Mouse (Mus musculus) forebrain, embryonic 14.5 days (tissue): ENCODE measurements around the gene Acadl. TPM values are rescaled to one million over a fixed set of nuclear protein-coding genes. Genes with fewer than 3 reads are reported as not detected.

Experiments used
- ATAC-seq: fragments of 200-750 bp; cut with Nextera tagmentation; 2 replicates; pipeline ENCODE4 v1.8.0; 2017; ENCODE audit warnings: mild to moderate bottlenecking, moderate library complexity
- DNase-seq: peaks from one replicate; pipeline ENCODE4 v3.0.0-alpha.2; 2015; ENCODE audit warnings: low spot score
- H3K27ac ChIP-seq: fragments of 300-500 bp; sonication (generic); 2 replicates; pipeline ENCODE4 v1.5.1; 2014; ENCODE audit warnings: low read depth, mild to moderate bottlenecking, control low read depth, low read length, moderate library complexity
- H3K27me3 ChIP-seq: fragments of 300-500 bp; sonication (generic); replicated peaks from 2 replicates; pipeline ENCODE4 v1.6.1; 2014; ENCODE audit warnings: low read length, control low read depth, mixed read lengths; ENCODE audit not compliant: control insufficient read depth, insufficient read depth
- H3K36me3 ChIP-seq: fragments of 300-500 bp; sonication (generic); 2 replicates; pipeline ENCODE4 v1.6.1; 2014; ENCODE audit warnings: low read length, control low read depth; ENCODE audit not compliant: control insufficient read depth, insufficient read depth
- H3K4me1 ChIP-seq: fragments of 300-500 bp; sonication (generic); 2 replicates; pipeline ENCODE4 v1.6.1; 2014; ENCODE audit warnings: antibody characterized with exemption, low read length, control low read depth; ENCODE audit not compliant: control insufficient read depth, insufficient read depth
- H3K4me2 ChIP-seq: fragments of 300-500 bp; sonication (generic); 2 replicates; pipeline ENCODE4 v1.6.1; 2014; ENCODE audit warnings: mild to moderate bottlenecking, control low read depth, low read length
- H3K4me3 ChIP-seq: fragments of 300-500 bp; sonication (generic); 2 replicates; pipeline ENCODE4 v1.5.1; 2014; ENCODE audit warnings: low read depth, low read length, control low read depth
- H3K9ac ChIP-seq: fragments of 300-500 bp; sonication (generic); 2 replicates; pipeline ENCODE4 v1.6.1; 2014; ENCODE audit warnings: mild to moderate bottlenecking, low read length, control low read depth, moderate library complexity
- H3K9me3 ChIP-seq: fragments of 300-500 bp; sonication (generic); replicated peaks from 2 replicates; pipeline ENCODE4 v1.6.1; 2016; ENCODE audit warnings: low read length, control low read depth, mixed read lengths; ENCODE audit not compliant: control insufficient read depth
- WGBS: fragments of 180-500 bp; shearing (Covaris S2); extraction: QIAGEN DNeasy Blood & Tissue Kit; methylation state at CpG from one replicate; pipeline ENCODE4 v1.1.7; 2014; 5-methylcytosine and 5-hydroxymethylcytosine counted together
- polyA plus RNA-seq: library from polyadenylated mRNA; unstranded; fragments of >200 nt; fragmentation: Nextera tagmentation; extraction: Ambion mirVana; gene quantifications from 2 replicates; pipeline ENCODE4 v1.2.1, GENCODE M21; 2014

Acadl gene
- polyA plus RNA-seq, 1 experiment from 2014 or later, result 34.7 TPM

GRCm38 (mm10) chr1:66832636-66833165 lies 30.4 kb downstream of the Acadl start:
- DNase-seq (no peak), ATAC-seq (no peak)
- Histone ChIP-seq H3K4me3 (no peak overlapping the region), H3K27me3 (no peaks in the 10 kb centered on the region), H3K27ac (no peak overlapping the region), H3K4me2 (no peak overlapping the region), H3K9ac (no peak overlapping the region), H3K9me3 (no peaks in the 10 kb centered on the region), H3K36me3 (no peaks in the 10 kb centered on the region), H3K4me1 (no peaks in the 10 kb centered on the region)
- WGBS, result 82% methylated on average over 7 of the region's 7 CpGs

- no peak overlapping the region for H3K27ac ChIP-seq
- DNase-seq (no peak), ATAC-seq (no peak)
- H3K4me2 ChIP-seq, result no peak overlapping the region
- H3K4me3 ChIP-seq, result no peak overlapping the region
- H3K27me3 ChIP-seq, result no peaks in the 10 kb centered on the region
- H3K9ac ChIP-seq, result no peak overlapping the region
- no peaks in the 10 kb centered on the region for H3K4me1 ChIP-seq
- no peaks in the 10 kb centered on the region for H3K36me3 ChIP-seq
- H3K9me3 ChIP-seq, result no peaks in the 10 kb centered on the region
- WGBS, result 61% methylated on average over 9 of the region's 9 CpGs
These were observed 31.1 kb downstream of the Acadl start for GRCm38 (mm10) chr1:66831824-66832600.

- Histone ChIP-seq H3K9ac (no peak overlapping the region), H3K4me2 (no peak overlapping the region), H3K27me3 (no peaks in the 10 kb centered on the region), H3K36me3 (no peaks in the 10 kb centered on the region), H3K4me1 (no peaks in the 10 kb centered on the region), H3K4me3 (no peak overlapping the region), H3K27ac (no peak overlapping the region), H3K9me3 (no peaks in the 10 kb centered on the region)
- DNase-seq (no peak), ATAC-seq (no peak)
- WGBS, result 77% methylated on average over 9 of the region's 9 CpGs
These were observed 33.5 kb downstream of the Acadl start for GRCm38 (mm10) chr1:66829400-66830080.

GRCm38 (mm10) chr1:66821966-66822365 lies 41.1 kb downstream of the Acadl start:
- WGBS, result 74% methylated on average over 9 of the region's 9 CpGs
- H3K36me3 ChIP-seq, result no peaks in the 10 kb centered on the region
- ATAC-seq (no peak), DNase-seq (no peak)
- H3K4me3 ChIP-seq, result no peak overlapping the region
- no peak overlapping the region for H3K27ac ChIP-seq
- H3K4me2 ChIP-seq, result no peak overlapping the region
- peaks cover 2% of the 10 kb centered on the region; the same call in 1 of the 2 replicates for H3K4me1 ChIP-seq
- no peaks in the 10 kb centered on the region for H3K9me3 ChIP-seq
- H3K9ac ChIP-seq, result no peak overlapping the region
- H3K27me3 ChIP-seq, result no peaks in the 10 kb centered on the region

GRCm38 (mm10) chr1:66820241-66820640 lies 42.8 kb downstream of the Acadl start:
- Histone ChIP-seq H3K36me3 (no peaks in the 10 kb centered on the region), H3K9ac (no peak overlapping the region; the same call in 1 of the 2 replicates), H3K4me1 (peaks cover 6% of the 10 kb centered on the region), H3K27me3 (no peaks in the 10 kb centered on the region), H3K4me2 (peak overlapping the region; percentile 5; the same call in 1 of the 2 replicates), H3K4me3 (no peak overlapping the region), H3K9me3 (no peaks in the 10 kb centered on the region), H3K27ac (no peak overlapping the region)
- 30% methylated on average over 7 of the region's 7 CpGs for WGBS
- ATAC-seq, result no peak
- peak; percentile 29 for DNase-seq

- H3K27me3 ChIP-seq, result no peaks in the 10 kb centered on the region
- peaks cover 12% of the 10 kb centered on the region for H3K4me1 ChIP-seq
- peak overlapping the region; percentile 84 for H3K4me3 ChIP-seq
- peak; percentile 60 for DNase-seq
- peak overlapping the region; percentile 96 for H3K9ac ChIP-seq
- peak overlapping the region; percentile 84 for H3K4me2 ChIP-seq
- under 1% methylated on average over 20 of the region's 20 CpGs for WGBS
- no peaks in the 10 kb centered on the region for H3K9me3 ChIP-seq
- H3K36me3 ChIP-seq, result no peaks in the 10 kb centered on the region
- ATAC-seq, result peak; percentile 50
- H3K27ac ChIP-seq, result peak overlapping the region; percentile 98; the same call in 1 of the 2 replicates
These were observed 45.2 kb downstream of the Acadl start for GRCm38 (mm10) chr1:66817865-66818315.

GRCm38 (mm10) chr1:66817453-66817839 lies 45.6 kb downstream of the Acadl start, which contains the start of gene Kansl1l:
TSS of gene Kansl1l (minus strand) at chr1:66817562.
- Histone ChIP-seq H3K4me3 (peak within 1 kb of the TSS; percentile 84), H3K9me3 (no peaks in the 10 kb centered on the region), H3K4me2 (peak within 1 kb of the TSS; percentile 84), H3K4me1 (peaks cover 12% of the 10 kb centered on the region), H3K9ac (peak within 1 kb of the TSS; percentile 96), H3K36me3 (no peaks in the 10 kb centered on the region), H3K27ac (peak within 1 kb of the TSS; percentile 98), H3K27me3 (no peaks in the 10 kb centered on the region)
- DNase-seq (peak; percentile 95), ATAC-seq (peak; percentile 89)
- WGBS, result 2% methylated on average over 26 of the region's 56 CpGs

- H3K4me2 ChIP-seq, result peak overlapping the region; percentile 79
- DNase-seq (peak; percentile 93), ATAC-seq (peak; percentile 88)
- no peaks in the 10 kb centered on the region for H3K36me3 ChIP-seq
- H3K27me3 ChIP-seq, result no peaks in the 10 kb centered on the region
- H3K4me1 ChIP-seq, result peaks cover 12% of the 10 kb centered on the region
- no peaks in the 10 kb centered on the region for H3K9me3 ChIP-seq
- H3K4me3 ChIP-seq, result peak overlapping the region; percentile 84
- WGBS, result 0% methylated on average over 41 of the region's 63 CpGs
- H3K9ac ChIP-seq, result peak overlapping the region; percentile 96
- H3K27ac ChIP-seq, result peak overlapping the region; percentile 98
These were observed 46.1 kb downstream of the Acadl start for GRCm38 (mm10) chr1:66816837-66817452.
